Mouse (Mus musculus) liver, embryonic 14.5 days (tissue): ENCODE results near the gene Ncam1.

Experiments used
- CTCF ChIP-seq: IDR thresholded peaks from 2 replicates; pipeline ENCODE4 v1.5.1; 2016; ENCODE audit warnings: antibody characterized with exemption, low read depth, control low read depth
- EP300 ChIP-seq: IDR thresholded peaks from 2 replicates; pipeline ENCODE4 v1.6.1; 2016; ENCODE audit warnings: antibody characterized with exemption, low read depth

- TF ChIP-seq CTCF (no peak), EP300 (no peak)
Observed at GRCm38 (mm10) chr9:49470946-49471345, 327.8 kb downstream of the Ncam1 start.
